Mouse (Mus musculus) retina, postnatal 7 days (tissue): ENCODE data around the gene Ajm1.
"Not testable (repeated sequence)": the region's sequence is repeated elsewhere in the genome, so short reads cannot be mapped to it uniquely, and the experiment has no call there.

Experiments used
- DNase-seq: peaks from one replicate; pipeline ENCODE4 v3.0.0-alpha.2; 2012; ENCODE audit warnings: low read depth, low spot score

Gene Ajm1

GRCm38 (mm10) chr2:25566558-25566957 is 15.0 kb downstream of the Ajm1 start:
- DNase-seq, result no peak

- no peak for DNase-seq
These were observed 15.8 kb downstream of the Ajm1 start for GRCm38 (mm10) chr2:25565741-25566140.

- DNase-seq, result no peak
These were observed 19.6 kb downstream of the Ajm1 start for GRCm38 (mm10) chr2:25561946-25562345.

GRCm38 (mm10) chr2:25560551-25560950 is 21.0 kb downstream of the Ajm1 start:
- DNase-seq, result no peak

- no peak for DNase-seq
These were observed 22.8 kb downstream of the Ajm1 start for GRCm38 (mm10) chr2:25558774-25559173.

- DNase-seq, result no peak
These were observed 23.6 kb downstream of the Ajm1 start for GRCm38 (mm10) chr2:25557964-25558360.

GRCm38 (mm10) chr2:25557221-25557963 is 24.2 kb downstream of the Ajm1 start, which contains the start of gene Edf1:
Edf1 (plus strand) TSS chr2:25557847.
- DNase-seq, result peak; percentile 87

GRCm38 (mm10) chr2:25556296-25556695 is 25.3 kb downstream of the Ajm1 start:
- no peak for DNase-seq

GRCm38 (mm10) chr2:25555479-25555878 is 26.1 kb downstream of the Ajm1 start:
- DNase-seq, result not testable (repeated sequence)

- not testable (repeated sequence) for DNase-seq
These were observed 28.3 kb downstream of the Ajm1 start for GRCm38 (mm10) chr2:25553171-25553786.

- no peak for DNase-seq
These were observed 30.4 kb downstream of the Ajm1 start for GRCm38 (mm10) chr2:25551186-25551585.

- DNase-seq, result no peak
These were observed 32.3 kb downstream of the Ajm1 start for GRCm38 (mm10) chr2:25549021-25549991.

GRCm38 (mm10) chr2:25546811-25547491 is 34.6 kb downstream of the Ajm1 start, which contains the start of gene Traf2:
Traf2 (minus strand) TSS chr2:25546940.
- DNase-seq, result peak; percentile 96

GRCm38 (mm10) chr2:25545996-25546810 is 35.4 kb downstream of the Ajm1 start:
- DNase-seq, result no peak

- DNase-seq, result no peak
These were observed 39.8 kb downstream of the Ajm1 start for GRCm38 (mm10) chr2:25541644-25542367.

GRCm38 (mm10) chr2:25540541-25540948 is 41.0 kb downstream of the Ajm1 start:
- no peak for DNase-seq

- DNase-seq, result no peak
These were observed 45.0 kb downstream of the Ajm1 start for GRCm38 (mm10) chr2:25536531-25536930.

GRCm38 (mm10) chr2:25534866-25535182 is 46.7 kb downstream of the Ajm1 start:
- no peak for DNase-seq

GRCm38 (mm10) chr2:25534178-25534865 is 47.2 kb downstream of the Ajm1 start:
- no peak for DNase-seq
